Mouse (Mus musculus) left cerebral cortex, adult 2 months (tissue): ENCODE results near the gene Tubg2. TPM values are rescaled to one million over a fixed set of nuclear protein-coding genes. Genes with fewer than 3 reads are reported as not detected.

Experiments used
- DNase-seq, 2 experiments: peaks; one replicate each; pipeline ENCODE4 v3.0.0; 2021 to 2022; ENCODE audit warnings: low spot score in 2 of 2, mixed read lengths in 1 of 2; ENCODE audit errors: extremely low spot score in 1 of 2
- H3K27ac ChIP-seq: fragments of 200-600 bp; 2 replicates; pipeline ENCODE4 v1.8.1; 2022
- H3K4me3 ChIP-seq: fragments of 200-600 bp; 2 replicates; pipeline ENCODE4 v1.8.1; 2022
- CTCF ChIP-seq: fragments of 200-600 bp; IDR thresholded peaks from 2 replicates; pipeline ENCODE4 v1.8.1; 2022; ENCODE audit warnings: antibody characterized with exemption, mild to moderate bottlenecking, moderate library complexity
- intact Hi-C: fragments of 180-260 bp; cut with DNase I; formaldehyde crosslinking; loops from one replicate; pipeline ENCODE4 v1.15.1; 2025
- total RNA-seq, 2 experiments: library from RNA; stranded (reverse); gene quantifications; 2 replicates each; pipeline ENCODE4 v1.2.3; 2021

The Tubg2 gene
- total RNA-seq, 2 experiments from 2014 or later: 51.4 to 52.9 TPM

GRCm38 (mm10) chr11:101176117-101176691, 20.5 kb downstream of the Tubg2 start:
- peak in 1 of 2 experiments; percentile 61 for DNase-seq
- peak overlapping the region; percentile 96 for H3K27ac ChIP-seq

GRCm38 (mm10) chr11:101176933-101177773, 21.4 kb downstream of the Tubg2 start:
- DNase-seq: peak; percentile 69
- H3K27ac ChIP-seq: peak overlapping the region; percentile 96
- H3K4me3 ChIP-seq: peak overlapping the region; percentile 75
- peak; percentile 73 for TF ChIP-seq CTCF
- intact Hi-C loops: loop anchor here (1.0 to 10.0 kb wide), 3 partner anchors 82 to 172 kb away; partner anchors contain the start of genes Atp6v0a1, Coasy and Psmc3ip

More at GRCm38 (mm10) chr11:101176117-101176691, 20.5 kb downstream of the Tubg2 start:
- intact Hi-C loops: loop anchor here (2.0 to 10.0 kb wide), 2 partner anchors 93 to 171 kb away; partner anchors contain the start of genes Atp6v0a1 and Coasy
- peak; percentile 40 for TF ChIP-seq CTCF
- H3K4me3 ChIP-seq: peak overlapping the region; percentile 75

- no peak for TF ChIP-seq CTCF
- DNase-seq: no peak
- no peak overlapping the region for H3K27ac ChIP-seq
- intact Hi-C loops: loop anchor here (10.0 kb wide), 1 partner anchor 174 kb away; the partner anchor contains the start of gene Atp6v0a1
- H3K4me3 ChIP-seq: peak overlapping the region; percentile 75
Measured at GRCm38 (mm10) chr11:101178061-101179058, 22.7 kb downstream of the Tubg2 start.

DNA sequence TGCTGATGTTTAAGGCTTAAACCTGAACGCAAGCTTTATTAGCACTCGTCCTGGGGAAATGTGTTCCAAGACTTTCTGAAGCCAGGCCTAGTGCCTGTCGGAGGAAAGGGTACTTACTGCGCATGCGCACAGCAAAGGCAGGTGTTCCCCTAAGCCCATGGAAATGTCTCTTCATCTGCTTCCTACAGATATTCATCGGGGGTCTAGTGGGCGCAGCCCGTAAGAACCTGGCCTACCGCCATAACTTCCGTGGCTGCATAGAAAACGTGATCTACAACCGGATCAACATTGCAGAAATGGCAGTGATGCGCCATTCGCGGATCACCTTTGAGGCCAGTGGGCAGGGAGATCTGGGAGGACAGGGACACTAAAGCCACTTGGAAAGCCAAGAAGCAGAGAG, 23.6 kb downstream of the Tubg2 start:
- no peak overlapping the region for H3K27ac ChIP-seq
- no peak overlapping the region for H3K4me3 ChIP-seq
- no peak for DNase-seq
- intact Hi-C loops: loop anchor here (10.0 kb wide), 1 partner anchor 175 kb away; the partner anchor contains the start of gene Atp6v0a1
- no peak for TF ChIP-seq CTCF

DNA sequence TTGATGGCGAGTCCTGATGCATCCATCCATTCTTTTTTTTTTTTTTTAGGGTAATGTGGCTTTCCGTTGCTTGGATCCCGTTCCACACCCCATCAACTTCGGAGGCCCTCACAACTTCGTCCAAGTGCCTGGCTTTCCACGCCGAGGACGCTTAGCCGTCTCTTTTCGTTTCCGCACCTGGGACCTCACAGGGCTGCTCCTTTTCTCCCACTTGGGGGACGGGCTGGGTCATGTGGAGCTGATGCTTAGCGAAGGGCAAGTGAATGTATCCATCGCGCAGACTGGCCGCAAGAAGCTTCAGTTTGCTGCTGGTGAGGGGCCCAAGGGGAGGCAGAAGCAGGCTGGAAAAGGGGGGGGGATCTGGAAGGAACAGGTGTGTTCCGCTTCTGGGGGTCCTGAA, 24.6 kb downstream of the Tubg2 start:
- DNase-seq: no peak
- intact Hi-C loops: loop anchor here (5.0 kb wide), 1 partner anchor 198 kb away; no protein-coding TSS in a partner anchor
- Histone ChIP-seq H3K4me3 (no peak overlapping the region), H3K27ac (no peak overlapping the region)
- TF ChIP-seq CTCF: no peak

GRCm38 (mm10) chr11:101180846-101181740, 25.4 kb downstream of the Tubg2 start:
- peak in 1 of 2 experiments; percentile 63 for DNase-seq
- TF ChIP-seq CTCF: peak; percentile 78
- intact Hi-C loops: loop anchor here (5.0 kb wide), 1 partner anchor 199 kb away; no protein-coding TSS in a partner anchor
- Histone ChIP-seq H3K27ac (no peak overlapping the region), H3K4me3 (no peak overlapping the region)

- Histone ChIP-seq H3K4me3 (no peak overlapping the region), H3K27ac (no peak overlapping the region)
- no peak for DNase-seq
- no peak for TF ChIP-seq CTCF
- intact Hi-C loops: loop anchor here (5.0 kb wide), 1 partner anchor 200 kb away; no protein-coding TSS in a partner anchor
Measured at GRCm38 (mm10) chr11:101181961-101182360, 26.3 kb downstream of the Tubg2 start.

DNA sequence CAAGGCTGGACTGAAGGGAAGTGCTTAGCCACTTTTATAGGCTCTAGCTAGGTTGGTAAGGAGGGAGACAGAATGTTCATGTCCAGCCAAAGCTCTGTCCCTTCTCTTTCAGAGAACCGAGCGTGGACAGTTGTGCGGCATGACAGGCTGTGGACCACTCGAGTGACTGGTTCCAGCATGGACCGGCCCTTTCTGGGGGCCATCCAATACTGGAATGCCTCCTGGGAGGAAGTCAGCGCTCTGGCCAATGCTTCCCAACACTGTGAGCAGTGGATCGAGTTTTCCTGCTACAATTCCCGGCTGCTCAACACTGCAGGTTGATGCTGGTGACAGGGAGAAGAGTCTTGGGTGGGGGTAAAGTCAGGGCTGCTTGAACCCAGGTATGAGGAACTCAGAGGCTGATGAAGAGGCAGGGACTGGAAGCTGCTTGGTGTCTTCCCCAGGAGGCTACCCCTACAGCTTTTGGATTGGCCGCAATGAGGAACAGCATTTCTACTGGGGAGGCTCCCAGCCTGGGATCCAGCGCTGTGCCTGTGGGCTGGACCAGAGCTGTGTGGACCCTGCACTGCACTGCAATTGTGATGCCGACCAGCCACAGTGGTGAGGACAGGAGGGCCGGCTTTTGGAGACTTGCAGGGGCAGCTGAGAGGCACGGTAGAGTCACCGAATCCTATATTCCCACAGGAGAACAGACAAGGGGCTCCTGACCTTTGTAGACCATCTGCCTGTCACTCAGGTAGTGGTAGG, 27.2 kb downstream of the Tubg2 start:
- Histone ChIP-seq H3K27ac (no peak overlapping the region), H3K4me3 (no peak overlapping the region)
- TF ChIP-seq CTCF: no peak
- intact Hi-C loops: loop anchor here (5.0 kb wide), 1 partner anchor 201 kb away; no protein-coding TSS in a partner anchor
- no peak for DNase-seq

DNA sequence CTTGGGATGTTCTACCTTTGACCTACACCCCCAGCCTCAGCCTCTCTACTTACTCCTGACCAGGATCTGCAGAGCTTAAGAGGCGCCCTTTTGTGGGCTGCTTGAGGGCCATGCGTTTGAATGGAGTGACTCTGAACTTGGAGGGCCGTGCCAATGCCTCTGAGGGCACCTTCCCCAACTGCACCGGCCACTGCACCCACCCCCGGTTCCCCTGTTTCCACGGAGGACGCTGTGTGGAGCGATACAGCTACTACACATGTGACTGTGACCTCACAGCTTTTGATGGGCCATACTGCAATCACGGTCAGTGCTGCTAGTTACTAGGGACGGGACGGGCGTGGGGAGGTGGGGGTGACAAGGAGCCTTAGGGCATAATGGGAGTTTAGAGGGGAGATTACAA, 29.3 kb downstream of the Tubg2 start:
- no peak overlapping the region for H3K4me3 ChIP-seq

DNA sequence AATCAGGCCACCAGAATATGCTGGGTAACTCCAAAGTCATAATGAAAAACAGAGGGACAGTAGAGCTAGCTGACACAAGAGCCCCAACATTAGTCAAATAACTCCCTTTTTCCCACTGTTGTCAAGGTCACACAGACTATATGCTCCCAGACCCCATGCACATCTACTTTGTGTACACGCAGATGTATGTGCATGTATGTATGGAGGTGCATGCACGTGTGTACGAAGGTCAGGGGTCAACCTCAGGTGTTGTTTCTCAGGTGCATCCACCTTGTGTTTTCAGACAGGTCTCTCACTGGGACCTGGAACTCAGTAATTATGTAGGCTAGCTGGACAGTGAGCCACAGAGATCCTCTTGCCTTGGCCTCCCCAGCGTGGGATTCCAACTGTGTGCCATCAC, 29.7 kb downstream of the Tubg2 start:
- no peak overlapping the region for H3K4me3 ChIP-seq
- intact Hi-C loops: no loop called here
- DNase-seq: no peak
- no peak for TF ChIP-seq CTCF
- H3K27ac ChIP-seq: no peak overlapping the region

More for the DNA sequence above, 29.3 kb downstream of the Tubg2 start:
- no peak overlapping the region for H3K27ac ChIP-seq
- DNase-seq: no peak
- intact Hi-C loops: loop anchor here (5.0 kb wide), 1 partner anchor 203 kb away; no protein-coding TSS in a partner anchor
- no peak for TF ChIP-seq CTCF
